Mouse (Mus musculus) ES-Bruce4 (cell line): ENCODE data around the gene Snx33. TPM values are rescaled to one million over a fixed set of nuclear protein-coding genes. Genes with fewer than 3 reads are reported as not detected.

Experiments
- H3K27ac ChIP-seq: 2 replicates; pipeline ENCODE4 v1.5.1; 2012; ENCODE audit warnings: low read length, inconsistent platforms; ENCODE audit not compliant: insufficient read depth
- H3K27me3 ChIP-seq: 2 replicates; pipeline ENCODE4 v1.6.1; 2012; ENCODE audit warnings: mild to moderate bottlenecking, low read length, inconsistent platforms; ENCODE audit not compliant: control insufficient read depth, poor library complexity, insufficient read depth, severe bottlenecking
- H3K36me3 ChIP-seq: 2 replicates; pipeline ENCODE4 v1.6.1; 2012; ENCODE audit warnings: inconsistent platforms, mild to moderate bottlenecking, low read length, moderate library complexity; ENCODE audit not compliant: control insufficient read depth, poor library complexity, insufficient read depth, severe bottlenecking
- H3K4me1 ChIP-seq: one replicate; pipeline ENCODE4 v1.8.1; 2011; ENCODE audit warnings: low read length; ENCODE audit not compliant: control insufficient read depth, insufficient read depth
- H3K4me3 ChIP-seq: 2 replicates; pipeline ENCODE4 v1.5.1; 2011; ENCODE audit warnings: low read depth, mild to moderate bottlenecking, low read length
- H3K9ac ChIP-seq: 2 replicates; pipeline ENCODE4 v1.6.1; 2012; ENCODE audit warnings: low read depth, mild to moderate bottlenecking, inconsistent platforms; ENCODE audit not compliant: poor library complexity, severe bottlenecking
- H3K9me3 ChIP-seq: replicated peaks from 2 replicates; pipeline ENCODE4 v1.6.1; 2012; ENCODE audit warnings: mild to moderate bottlenecking, low read length, inconsistent platforms; ENCODE audit not compliant: control insufficient read depth, poor library complexity, insufficient read depth, severe bottlenecking
- CTCF ChIP-seq: IDR thresholded peaks from one replicate; pipeline ENCODE4 v1.8.1; 2011; ENCODE audit warnings: low read depth, low read length
- EP300 ChIP-seq: IDR thresholded peaks from 2 replicates; pipeline ENCODE4 v1.6.1; 2011; ENCODE audit warnings: low read depth, low read length; ENCODE audit not compliant: insufficient read depth
- POLR2A ChIP-seq: IDR thresholded peaks from one replicate; pipeline ENCODE4 v1.8.1; 2011; ENCODE audit warnings: low read length; ENCODE audit not compliant: insufficient read depth
- polyA plus RNA-seq: library from polyadenylated mRNA; stranded (reverse); fragments of >200 nt; gene quantifications from 2 replicates; pipeline ENCODE4 v1.2.4, GENCODE M21; 2011; ENCODE audit warnings: low read depth; ENCODE audit not compliant: missing spikeins, insufficient read depth, insufficient read length

Gene Snx33
- polyA plus RNA-seq: 4.2 and 4.5 TPM in 2 replicates

- peaks cover 3% of the 10 kb centered on the region for H3K4me1 ChIP-seq
- no peaks in the 10 kb centered on the region for H3K36me3 ChIP-seq
- H3K27me3 ChIP-seq: no peaks in the 10 kb centered on the region
- H3K9ac ChIP-seq: peak within 1 kb of the TSS; percentile 76
- H3K9me3 ChIP-seq: no peaks in the 10 kb centered on the region
- peak within 1 kb of the TSS; percentile 79 for H3K4me3 ChIP-seq
- 0 out of 2 replicates have a peak within 1 kb of the TSS, but pooled peaks have one; percentile 31 for H3K27ac ChIP-seq
- TF ChIP-seq CTCF (peak; percentile 26), POLR2A (no peak), EP300 (no peak)
These were observed at the start of gene Snx33 for GRCm38 (mm10) chr9:56928041-56928811. Gene Snx33 (minus strand): TSS chr9:56928371.

GRCm38 (mm10) chr9:56975199-56975598 is 47.0 kb upstream of the Snx33 start:
- H3K4me3 ChIP-seq: no peak overlapping the region
- H3K4me1 ChIP-seq: no peaks in the 10 kb centered on the region
- no peaks in the 10 kb centered on the region for H3K27me3 ChIP-seq
- H3K27ac ChIP-seq: no peak overlapping the region
- TF ChIP-seq EP300 (no peak), CTCF (no peak), POLR2A (no peak)
- H3K9ac ChIP-seq: no peak overlapping the region
- H3K9me3 ChIP-seq: no peaks in the 10 kb centered on the region
- H3K36me3 ChIP-seq: peaks cover 4% of the 10 kb centered on the region; the same call in 1 of the 2 replicates

- Histone ChIP-seq H3K27me3 (no peaks in the 10 kb centered on the region), H3K4me1 (no peaks in the 10 kb centered on the region), H3K9me3 (no peaks in the 10 kb centered on the region), H3K4me3 (no peak overlapping the region), H3K9ac (no peak overlapping the region), H3K27ac (no peak overlapping the region), H3K36me3 (peaks cover 4% of the 10 kb centered on the region; the same call in 1 of the 2 replicates)
- no peak for TF ChIP-seq POLR2A
- TF ChIP-seq EP300: no peak
- no peak for TF ChIP-seq CTCF
These were observed 45.9 kb upstream of the Snx33 start for GRCm38 (mm10) chr9:56973960-56974524.

- Histone ChIP-seq H3K4me3 (no peak overlapping the region), H3K27ac (no peak overlapping the region), H3K9ac (no peak overlapping the region), H3K36me3 (peaks cover 4% of the 10 kb centered on the region; the same call in 1 of the 2 replicates), H3K27me3 (no peaks in the 10 kb centered on the region), H3K4me1 (no peaks in the 10 kb centered on the region), H3K9me3 (no peaks in the 10 kb centered on the region)
- no peak for TF ChIP-seq POLR2A
- TF ChIP-seq EP300: no peak
- TF ChIP-seq CTCF: no peak
These were observed 42.0 kb upstream of the Snx33 start for GRCm38 (mm10) chr9:56970158-56970557.

- Histone ChIP-seq H3K27me3 (no peaks in the 10 kb centered on the region), H3K27ac (no peak overlapping the region), H3K4me3 (no peak overlapping the region), H3K9ac (no peak overlapping the region), H3K9me3 (no peaks in the 10 kb centered on the region), H3K4me1 (no peaks in the 10 kb centered on the region), H3K36me3 (peaks cover 19% of the 10 kb centered on the region)
- TF ChIP-seq POLR2A: no peak
- no peak for TF ChIP-seq CTCF
These were observed 33.4 kb upstream of the Snx33 start for GRCm38 (mm10) chr9:56961591-56961990.

GRCm38 (mm10) chr9:56958689-56959088 is 30.5 kb upstream of the Snx33 start:
- no peak overlapping the region for H3K27ac ChIP-seq
- H3K36me3 ChIP-seq: peaks cover 11% of the 10 kb centered on the region
- H3K9ac ChIP-seq: no peak overlapping the region
- no peak for TF ChIP-seq POLR2A
- TF ChIP-seq EP300: no peak
- TF ChIP-seq CTCF: no peak
- H3K27me3 ChIP-seq: no peaks in the 10 kb centered on the region
- H3K4me3 ChIP-seq: no peak overlapping the region
- H3K9me3 ChIP-seq: no peaks in the 10 kb centered on the region
- no peaks in the 10 kb centered on the region for H3K4me1 ChIP-seq
